Mouse (Mus musculus): ENCODE measurements at regions not wholly inside any gene's neighbourhood (a gene's known extent, or its start where the extent isn't known, plus 50 kb on each side); places are given as distances from the start of the nearest gene placed in this dataset.
A peak's percentile ranks its signal among the peaks of the same experiment; 100 is the strongest.

DNA sequence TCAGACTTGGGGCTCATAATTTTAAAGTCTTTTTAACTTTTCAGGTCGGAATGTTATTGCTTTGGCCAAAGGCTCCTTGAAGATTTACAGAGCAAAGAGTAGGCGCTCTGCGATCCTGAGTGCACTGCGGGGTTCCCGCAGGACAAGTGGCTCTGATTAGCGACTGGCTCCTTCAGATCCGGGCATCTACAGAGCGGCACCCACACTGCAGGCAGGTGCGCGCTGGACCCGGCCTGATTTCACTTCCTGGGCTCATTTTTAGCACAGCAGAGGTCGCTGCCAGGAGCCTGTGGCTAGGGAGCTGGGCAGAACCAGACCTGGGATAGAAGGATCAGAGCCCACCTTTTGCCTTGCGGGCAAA lies 156.6 kb downstream of the Matn1 start:
- H3K36me3 ChIP-seq: no peaks in the 10 kb centered on the region
- H3K27me3 ChIP-seq: no peaks in the 10 kb centered on the region
- no peak overlapping the region for H3K27ac ChIP-seq
- H3K4me1 ChIP-seq: no peaks in the 10 kb centered on the region
- H3K9me3 ChIP-seq: no peaks in the 10 kb centered on the region
- ATAC-seq (ENCODE audit: borderline replicate concordance, extremely low read depth, low FRiP score, low TSS enrichment): no peak
- no peak overlapping the region for H3K9ac ChIP-seq
- H3K4me2 ChIP-seq: peak overlapping the region; percentile 36
- H3K4me3 ChIP-seq: no peak overlapping the region
- 17% methylated on average over 13 of the region's 13 CpGs for WGBS

GRCm38 (mm10) chr4:131102163-131102562 lies 158.0 kb downstream of the Matn1 start:
- Histone ChIP-seq H3K36me3 (no peaks in the 10 kb centered on the region), H3K4me2 (no peak overlapping the region), H3K9me3 (no peaks in the 10 kb centered on the region), H3K4me1 (no peaks in the 10 kb centered on the region), H3K27me3 (no peaks in the 10 kb centered on the region), H3K9ac (no peak overlapping the region), H3K4me3 (no peak overlapping the region), H3K27ac (no peak overlapping the region)
- 53% methylated on average over 4 of the region's 4 CpGs for WGBS
- no peak for ATAC-seq (ENCODE audit: borderline replicate concordance, extremely low read depth, low FRiP score, low TSS enrichment)

DNA sequence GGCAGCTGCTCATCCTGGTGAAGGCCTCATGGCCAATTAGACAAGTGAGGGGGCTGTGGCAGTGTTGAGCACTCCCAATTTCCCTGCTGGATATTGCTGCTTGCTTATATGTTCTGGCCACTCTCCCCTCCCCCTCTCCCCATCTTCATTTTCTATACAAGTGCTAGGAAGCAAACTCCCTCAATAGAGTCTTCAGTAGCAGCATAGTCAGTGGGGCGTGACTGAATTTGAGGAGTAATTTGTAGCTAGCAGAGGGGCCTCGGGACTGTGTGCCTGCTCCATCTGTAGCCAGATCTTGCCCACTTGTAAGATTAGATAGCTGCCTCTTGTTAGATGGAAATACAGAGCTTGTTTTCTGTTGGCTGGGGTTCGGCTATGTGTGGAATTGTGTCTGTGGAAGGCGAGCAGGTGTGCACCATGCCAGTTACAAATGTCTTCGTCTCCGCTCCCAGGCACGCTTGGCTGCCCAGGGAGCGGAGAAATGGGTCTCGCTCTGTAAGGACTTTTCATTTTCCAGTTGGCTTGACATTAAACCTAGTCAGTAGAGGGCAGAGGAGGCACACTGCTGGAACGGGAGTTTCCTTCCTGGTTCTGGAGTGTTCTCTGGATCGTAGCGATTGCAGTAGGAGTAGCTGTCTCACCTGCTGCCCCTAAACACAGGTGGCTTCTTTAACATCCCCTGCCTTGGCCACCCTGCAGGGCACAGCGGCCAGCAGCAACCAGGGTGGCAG lies 163.1 kb downstream of the Matn1 start:
- 74% methylated on average over 13 of the region's 13 CpGs for WGBS
- ATAC-seq (ENCODE audit: borderline replicate concordance, extremely low read depth, low FRiP score, low TSS enrichment): no peak
- no peak overlapping the region for H3K4me2 ChIP-seq

DNA sequence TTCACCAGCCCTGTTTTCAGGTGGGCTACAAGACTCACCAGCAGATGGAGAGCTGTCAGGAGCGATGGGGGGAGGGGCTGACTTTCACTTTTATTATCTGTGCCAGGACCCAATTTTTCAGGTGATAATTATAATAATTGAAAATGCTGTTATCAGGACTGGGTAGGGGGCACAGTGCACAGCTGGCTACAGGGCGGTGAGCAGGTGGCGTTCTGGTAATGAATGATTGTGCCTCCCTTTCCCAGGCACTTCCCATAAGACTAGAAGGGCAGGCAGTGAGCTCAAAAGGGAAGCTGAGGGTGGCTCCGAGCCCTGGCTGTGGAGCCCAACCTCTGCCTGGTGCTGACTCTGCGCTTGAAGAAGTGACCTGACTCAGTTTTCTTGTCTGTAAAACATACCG lies 168.4 kb downstream of the Matn1 start:
- ATAC-seq (ENCODE audit: borderline replicate concordance, extremely low read depth, low FRiP score, low TSS enrichment): no peak
- H3K4me3 ChIP-seq: no peak overlapping the region
- WGBS: 68% methylated on average over 6 of the region's 6 CpGs

More for the DNA sequence above, 163.1 kb downstream of the Matn1 start:
- no peak overlapping the region for H3K4me3 ChIP-seq
- no peaks in the 10 kb centered on the region for H3K27me3 ChIP-seq
- no peaks in the 10 kb centered on the region for H3K9me3 ChIP-seq
- H3K36me3 ChIP-seq: no peaks in the 10 kb centered on the region
- H3K27ac ChIP-seq: no peak overlapping the region
- H3K9ac ChIP-seq: no peak overlapping the region
- no peaks in the 10 kb centered on the region for H3K4me1 ChIP-seq

DNA sequence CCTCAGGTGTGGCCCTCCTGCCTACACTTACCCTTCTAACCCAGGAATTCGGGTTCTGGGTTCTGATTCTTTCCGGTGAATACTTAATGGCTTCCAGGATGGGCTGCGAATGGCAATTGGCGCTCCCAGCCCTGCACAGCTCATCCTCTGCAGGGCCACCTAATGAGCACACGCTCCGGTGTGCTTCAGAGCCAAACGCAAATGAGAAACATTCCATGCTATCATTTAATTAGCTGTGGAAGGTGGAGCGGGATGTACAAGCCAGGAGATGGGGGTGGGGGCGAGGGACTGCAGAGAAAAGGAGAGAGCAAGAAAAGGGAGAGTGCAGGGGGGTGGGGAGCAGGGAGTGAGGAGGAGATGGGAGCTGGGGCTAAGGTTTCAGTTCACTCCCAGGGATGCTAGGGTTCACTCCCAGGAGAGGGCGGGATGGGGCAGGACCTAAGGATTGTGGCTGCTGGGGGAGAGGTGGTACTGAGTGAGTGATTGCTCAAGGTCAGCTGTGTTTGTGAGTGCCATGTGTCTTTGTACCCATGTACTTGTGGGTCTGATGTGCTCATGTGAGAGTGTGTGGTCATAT lies 169.6 kb downstream of the Matn1 start:
- no peaks in the 10 kb centered on the region for H3K36me3 ChIP-seq
- no peak overlapping the region for H3K4me2 ChIP-seq
- H3K9me3 ChIP-seq: no peaks in the 10 kb centered on the region
- ATAC-seq (ENCODE audit: borderline replicate concordance, extremely low read depth, low FRiP score, low TSS enrichment): no peak
- no peaks in the 10 kb centered on the region for H3K27me3 ChIP-seq
- H3K9ac ChIP-seq: no peak overlapping the region
- H3K4me3 ChIP-seq: no peak overlapping the region
- no peak overlapping the region for H3K27ac ChIP-seq
- H3K4me1 ChIP-seq: no peaks in the 10 kb centered on the region
- 45% methylated on average over 10 of the region's 10 CpGs for WGBS

More for the DNA sequence above, 168.4 kb downstream of the Matn1 start:
- no peaks in the 10 kb centered on the region for H3K4me1 ChIP-seq
- H3K9ac ChIP-seq: no peak overlapping the region
- no peak overlapping the region for H3K27ac ChIP-seq
- H3K4me2 ChIP-seq: no peak overlapping the region
- H3K9me3 ChIP-seq: no peaks in the 10 kb centered on the region
- H3K27me3 ChIP-seq: no peaks in the 10 kb centered on the region
- H3K36me3 ChIP-seq: no peaks in the 10 kb centered on the region

GRCm38 (mm10) chr4:131115247-131115646 lies 171.1 kb downstream of the Matn1 start:
- WGBS: 11% methylated on average over 5 of the region's 5 CpGs
- Histone ChIP-seq H3K27ac (no peak overlapping the region), H3K9me3 (no peaks in the 10 kb centered on the region), H3K4me3 (no peak overlapping the region), H3K4me1 (no peaks in the 10 kb centered on the region), H3K27me3 (no peaks in the 10 kb centered on the region), H3K9ac (no peak overlapping the region), H3K4me2 (no peak overlapping the region), H3K36me3 (no peaks in the 10 kb centered on the region)
- ATAC-seq (ENCODE audit: borderline replicate concordance, extremely low read depth, low FRiP score, low TSS enrichment): no peak

DNA sequence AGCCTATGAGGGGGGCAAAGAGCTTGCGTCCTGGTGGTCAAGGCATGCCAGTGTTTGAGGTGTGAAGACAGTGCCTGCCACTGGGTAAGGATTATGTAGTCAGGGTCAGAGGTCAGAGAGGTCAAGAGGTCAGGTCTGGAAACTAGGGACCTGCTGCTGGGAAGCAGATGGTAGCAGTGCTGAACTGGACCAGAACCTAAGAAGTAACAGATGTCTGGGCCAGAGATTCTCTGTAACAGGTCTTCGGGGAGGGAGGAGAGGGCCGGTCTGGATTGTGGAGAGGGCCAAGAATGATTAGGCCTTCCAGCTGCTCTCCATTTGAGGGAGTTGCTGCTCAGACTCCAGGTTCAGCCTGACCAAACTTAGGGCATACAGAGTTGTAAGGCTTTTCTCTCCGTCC lies 174.4 kb downstream of the Matn1 start:
- no peak overlapping the region for H3K27ac ChIP-seq
- H3K27me3 ChIP-seq: no peaks in the 10 kb centered on the region
- WGBS: 70% methylated on average over 4 of the region's 4 CpGs
- H3K9me3 ChIP-seq: no peaks in the 10 kb centered on the region
- no peaks in the 10 kb centered on the region for H3K36me3 ChIP-seq
- no peak overlapping the region for H3K9ac ChIP-seq
- H3K4me2 ChIP-seq: no peak overlapping the region
- no peak for ATAC-seq (ENCODE audit: borderline replicate concordance, extremely low read depth, low FRiP score, low TSS enrichment)
- H3K4me3 ChIP-seq: no peak overlapping the region
- H3K4me1 ChIP-seq: no peaks in the 10 kb centered on the region

DNA sequence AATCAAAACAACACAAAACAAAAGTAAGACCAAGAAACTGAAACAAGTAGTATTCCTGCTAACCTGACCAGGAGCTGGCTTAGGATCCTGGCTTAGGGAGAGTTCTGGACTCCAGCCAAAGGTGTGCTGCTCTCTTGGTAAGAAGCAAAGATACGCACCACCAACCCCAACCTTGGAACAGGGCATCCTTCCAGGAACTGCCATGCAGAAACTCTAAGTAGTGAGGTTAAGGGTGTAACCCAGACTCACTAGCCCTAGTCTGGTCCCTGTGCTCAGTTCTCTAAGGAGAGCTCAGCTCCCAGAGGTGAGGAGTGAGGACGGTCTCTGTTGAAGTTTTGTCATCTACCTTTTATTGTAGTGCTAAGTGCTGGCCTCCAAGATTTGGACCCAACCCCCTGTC lies 175.4 kb downstream of the Matn1 start:
- H3K4me3 ChIP-seq: no peak overlapping the region
- H3K9ac ChIP-seq: no peak overlapping the region
- H3K36me3 ChIP-seq: no peaks in the 10 kb centered on the region
- 70% methylated on average over 2 of the region's 2 CpGs for WGBS
- no peaks in the 10 kb centered on the region for H3K27me3 ChIP-seq
- H3K4me1 ChIP-seq: no peaks in the 10 kb centered on the region
- no peak overlapping the region for H3K4me2 ChIP-seq
- H3K9me3 ChIP-seq: no peaks in the 10 kb centered on the region
- H3K27ac ChIP-seq: no peak overlapping the region
- no peak for ATAC-seq (ENCODE audit: borderline replicate concordance, extremely low read depth, low FRiP score, low TSS enrichment)

- Histone ChIP-seq H3K9me3 (no peaks in the 10 kb centered on the region), H3K4me2 (no peak overlapping the region), H3K27ac (no peak overlapping the region), H3K4me1 (no peaks in the 10 kb centered on the region), H3K36me3 (no peaks in the 10 kb centered on the region), H3K27me3 (no peaks in the 10 kb centered on the region), H3K4me3 (no peak overlapping the region), H3K9ac (no peak overlapping the region)
- 83% methylated on average over 5 of the region's 5 CpGs for WGBS
- no peak for ATAC-seq (ENCODE audit: borderline replicate concordance, extremely low read depth, low FRiP score, low TSS enrichment)
Observed at GRCm38 (mm10) chr4:131120680-131121079, 176.5 kb downstream of the Matn1 start.

- H3K27ac ChIP-seq: no peak overlapping the region
- no peaks in the 10 kb centered on the region for H3K36me3 ChIP-seq
- no peak overlapping the region for H3K9ac ChIP-seq
- H3K4me3 ChIP-seq: no peak overlapping the region
- 56% methylated on average over 7 of the region's 7 CpGs for WGBS
- no peak for ATAC-seq (ENCODE audit: borderline replicate concordance, extremely low read depth, low FRiP score, low TSS enrichment)
- H3K9me3 ChIP-seq: no peaks in the 10 kb centered on the region
- no peaks in the 10 kb centered on the region for H3K4me1 ChIP-seq
- H3K4me2 ChIP-seq: no peak overlapping the region
- H3K27me3 ChIP-seq: no peaks in the 10 kb centered on the region
Observed at GRCm38 (mm10) chr4:131125975-131126374, 181.8 kb downstream of the Matn1 start.

DNA sequence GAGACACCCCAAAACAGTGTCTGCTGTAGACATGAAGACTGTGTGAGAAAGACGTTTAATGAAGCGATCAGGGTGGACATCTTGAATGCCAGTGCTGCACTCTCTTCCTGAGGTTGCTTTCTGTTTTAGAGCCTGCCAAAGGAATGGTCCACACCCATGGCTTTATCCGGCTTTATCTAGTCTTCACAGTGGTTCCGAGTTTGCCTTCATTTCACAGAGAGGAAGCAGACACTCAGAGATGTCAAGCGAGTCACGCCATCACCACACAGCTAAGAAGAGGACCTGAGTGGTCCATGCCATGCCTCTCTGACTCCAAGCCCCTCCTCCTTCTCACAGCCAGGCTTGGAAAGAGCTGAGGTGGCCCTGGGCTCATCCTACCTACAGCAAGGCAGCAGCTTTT lies 182.7 kb downstream of the Matn1 start:
- ATAC-seq (ENCODE audit: borderline replicate concordance, extremely low read depth, low FRiP score, low TSS enrichment): no peak
- Histone ChIP-seq H3K4me2 (no peak overlapping the region), H3K36me3 (no peaks in the 10 kb centered on the region), H3K27ac (no peak overlapping the region), H3K9me3 (no peaks in the 10 kb centered on the region), H3K9ac (no peak overlapping the region), H3K27me3 (no peaks in the 10 kb centered on the region), H3K4me1 (no peaks in the 10 kb centered on the region), H3K4me3 (no peak overlapping the region)
- 68% methylated on average over 6 of the region's 6 CpGs for WGBS

- no peak overlapping the region for H3K9ac ChIP-seq
- ATAC-seq (ENCODE audit: borderline replicate concordance, extremely low read depth, low FRiP score, low TSS enrichment): no peak
- no peak overlapping the region for H3K27ac ChIP-seq
- H3K4me1 ChIP-seq: no peaks in the 10 kb centered on the region
- H3K36me3 ChIP-seq: no peaks in the 10 kb centered on the region
- WGBS: 23% methylated on average over 3 of the region's 3 CpGs
- no peak overlapping the region for H3K4me3 ChIP-seq
- H3K9me3 ChIP-seq: no peaks in the 10 kb centered on the region
- H3K27me3 ChIP-seq: no peaks in the 10 kb centered on the region
- no peak overlapping the region for H3K4me2 ChIP-seq
Observed at GRCm38 (mm10) chr4:131128646-131129045, 184.5 kb downstream of the Matn1 start.
